Mouse (Mus musculus): ENCODE results near the gene Megf11. TPM values are rescaled to one million over a fixed set of nuclear protein-coding genes. Genes with fewer than 3 reads are reported as not detected.

Megf11 gene
- total RNA-seq, 2 experiments from 2014 or later = 1.2 to 1.6 TPM

DNA sequence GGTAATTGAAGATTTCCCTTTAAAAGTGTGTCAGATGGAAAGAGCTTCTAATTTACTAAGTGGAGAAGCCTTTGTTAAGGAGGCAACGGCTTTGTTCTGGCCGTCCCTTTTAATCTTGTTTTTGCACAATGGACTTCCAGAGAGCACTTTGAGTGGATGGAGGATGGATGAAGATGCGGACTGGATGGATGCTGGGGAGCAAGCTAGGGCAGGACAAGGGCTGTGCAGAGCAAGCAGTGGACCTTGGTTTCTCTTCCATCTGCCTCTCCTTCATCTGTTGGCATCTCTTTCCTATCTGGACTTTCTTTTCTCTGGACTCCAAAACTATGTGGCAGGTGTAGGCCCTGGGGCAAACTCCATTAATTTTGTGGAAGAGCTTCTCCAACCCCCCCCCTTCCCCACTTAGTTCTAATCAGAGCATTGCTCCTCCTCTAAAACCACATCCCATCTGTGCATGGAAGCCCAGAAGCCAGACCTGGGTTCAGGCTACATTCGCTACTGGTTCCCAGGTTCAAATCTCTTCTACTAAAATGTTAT lies 135.4 kb downstream of the Megf11 start:
- DNase-seq = no peak

DNA sequence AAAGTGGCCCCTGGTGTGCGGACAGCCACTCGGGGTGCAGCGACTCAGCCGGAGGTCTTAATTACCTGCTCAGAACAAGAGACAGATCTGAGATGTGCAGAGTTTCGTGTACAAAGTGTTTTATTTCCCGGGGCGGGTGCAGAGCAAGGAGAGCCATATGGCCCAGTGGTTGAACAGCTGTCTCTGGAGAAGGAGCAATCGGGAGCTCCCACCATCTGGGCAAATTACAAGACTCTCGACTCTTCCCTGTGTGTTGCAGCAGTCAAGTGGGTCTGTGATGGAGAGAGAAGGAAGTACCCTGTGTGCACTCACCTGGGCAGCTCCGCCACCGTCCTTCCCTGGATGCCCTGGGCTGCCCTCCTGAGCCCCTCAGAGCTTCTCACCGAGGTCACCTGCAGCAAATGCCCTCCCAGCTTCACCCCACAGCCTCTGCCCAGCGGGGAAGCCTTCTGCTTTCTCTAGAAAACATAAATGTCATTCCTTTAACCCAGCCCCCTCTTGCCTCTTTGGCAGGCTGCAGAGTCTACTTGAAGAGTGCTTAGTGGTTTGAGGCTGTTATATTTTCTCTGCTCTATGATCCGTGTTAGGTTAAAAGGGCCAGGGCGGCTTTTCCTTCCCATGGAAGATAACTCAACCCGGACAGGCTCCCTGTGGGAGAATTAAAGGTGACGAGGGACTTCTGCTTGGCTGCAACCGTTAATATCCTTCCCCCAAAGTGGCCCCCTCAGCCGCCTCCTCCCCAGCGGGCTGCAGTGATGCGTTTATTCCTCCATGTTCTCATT lies 138.0 kb downstream of the Megf11 start:
- no peak for DNase-seq

DNA sequence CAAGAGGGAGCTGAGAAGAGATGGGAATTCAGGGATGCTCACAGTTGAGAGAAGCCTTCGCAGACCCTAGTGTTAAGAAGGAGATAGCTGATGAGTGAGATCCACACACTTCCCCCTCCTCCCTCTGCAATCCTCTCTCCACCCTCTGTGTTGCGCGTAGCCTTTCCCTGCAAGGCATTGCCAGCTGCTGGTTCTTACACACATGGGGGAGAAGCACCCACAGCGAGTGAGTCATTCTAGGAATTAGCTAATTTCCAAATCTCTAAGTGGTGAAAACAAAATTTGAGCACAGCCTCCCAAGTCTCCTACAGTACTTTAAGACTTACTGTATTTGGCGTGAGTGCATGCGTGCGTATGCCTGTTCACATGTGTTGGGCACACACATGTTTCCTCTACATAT lies 142.6 kb downstream of the Megf11 start:
- DNase-seq = no peak

DNA sequence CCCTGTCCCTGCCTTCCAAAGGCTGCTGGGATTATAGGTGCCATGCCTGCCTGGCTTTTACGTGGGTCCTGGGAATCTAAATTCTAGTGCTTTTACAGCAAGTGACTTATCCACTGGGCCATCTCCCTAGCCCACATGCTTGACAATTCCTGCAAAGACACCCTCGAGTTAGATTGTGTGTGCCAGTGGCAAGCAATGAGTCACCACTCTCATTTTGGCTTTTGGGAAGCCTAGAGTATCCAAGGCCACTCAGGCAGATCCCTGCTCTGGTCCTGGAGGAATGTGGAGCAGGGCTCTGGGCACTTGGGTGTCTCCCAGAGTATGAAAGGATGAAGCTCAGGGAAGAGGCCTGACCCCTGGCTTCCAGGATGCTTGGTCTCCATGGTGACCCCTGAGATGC lies 143.2 kb downstream of the Megf11 start:
- no peak for DNase-seq

DNA sequence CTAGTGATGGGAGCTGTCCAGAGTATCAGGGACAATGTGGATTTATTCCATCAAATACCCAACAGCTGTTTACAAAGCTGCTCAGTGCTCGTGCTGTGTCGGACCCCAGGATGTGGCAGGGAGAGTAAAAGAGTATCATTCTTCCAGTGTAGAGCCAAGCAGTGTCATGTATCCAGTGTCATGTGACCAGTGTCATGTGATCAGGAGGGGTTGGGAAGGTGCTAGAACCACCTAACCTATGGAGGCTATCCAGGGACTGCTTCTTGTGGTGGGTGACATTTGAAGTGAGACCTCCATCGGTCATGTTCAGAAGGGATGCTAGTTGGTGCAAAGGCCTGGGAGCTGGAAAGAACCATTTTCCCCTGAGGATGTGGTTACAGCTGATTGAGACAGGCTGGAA lies 146.5 kb downstream of the Megf11 start:
- DNase-seq = peak; percentile 5 to 10

DNA sequence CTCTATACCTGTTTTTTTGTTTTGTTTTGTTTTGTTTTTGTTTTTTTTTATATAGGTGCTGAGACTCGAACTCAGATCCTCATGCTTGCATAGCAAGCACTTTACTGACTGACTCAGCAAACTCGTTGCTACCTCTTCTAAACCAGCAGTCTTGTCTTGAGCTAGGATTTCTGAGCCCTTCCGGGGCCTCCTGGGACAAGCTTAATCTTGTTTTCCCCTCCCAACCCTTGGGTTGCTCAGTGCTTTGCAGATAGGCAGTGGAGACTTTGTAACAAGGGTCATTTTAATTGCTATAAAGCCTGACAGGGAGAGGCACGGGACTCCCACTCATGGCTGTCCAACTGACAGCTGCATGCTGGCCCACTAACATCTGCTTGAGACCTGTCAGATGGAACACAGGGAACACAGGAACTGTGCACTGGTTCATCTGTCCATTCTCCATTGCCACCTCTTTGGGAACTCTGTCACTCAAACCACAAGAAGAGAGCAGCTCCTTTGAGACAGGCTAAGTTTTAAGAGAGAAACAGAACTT lies 147.4 kb downstream of the Megf11 start:
- DNase-seq = peak in 1 of 2 experiments; percentile 5

DNA sequence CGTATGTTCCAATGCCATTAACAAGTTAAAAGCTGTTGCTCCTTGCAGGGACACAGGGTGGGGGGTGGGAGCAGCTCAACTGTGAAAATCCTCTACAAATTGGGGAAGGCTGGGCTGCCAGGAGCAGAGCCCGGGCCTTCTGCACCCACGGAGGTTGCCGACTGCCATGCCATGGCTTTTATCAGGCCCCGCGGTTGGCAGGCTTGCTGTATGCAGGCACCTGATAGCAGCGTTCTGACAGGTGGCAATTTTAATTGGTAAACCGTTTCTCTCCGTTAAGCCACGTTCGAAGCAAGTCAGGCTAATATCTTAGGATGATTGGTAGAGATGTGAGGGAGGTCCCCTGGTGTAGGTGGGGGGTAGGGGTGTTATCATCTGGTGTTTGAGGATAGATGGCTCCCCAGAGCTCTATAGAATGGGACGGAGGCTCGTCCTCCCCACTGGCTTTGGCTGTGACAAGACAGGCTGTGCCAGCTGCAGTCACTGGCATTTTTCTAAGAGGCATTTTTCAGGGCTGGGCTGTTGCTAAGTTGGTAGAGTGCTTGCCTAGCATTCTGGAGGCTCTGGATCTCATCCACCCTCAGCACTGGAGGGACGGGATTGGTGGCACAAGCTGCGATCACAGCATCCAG lies 148.2 kb downstream of the Megf11 start:
- peak; percentile 6 to 11 for DNase-seq

DNA sequence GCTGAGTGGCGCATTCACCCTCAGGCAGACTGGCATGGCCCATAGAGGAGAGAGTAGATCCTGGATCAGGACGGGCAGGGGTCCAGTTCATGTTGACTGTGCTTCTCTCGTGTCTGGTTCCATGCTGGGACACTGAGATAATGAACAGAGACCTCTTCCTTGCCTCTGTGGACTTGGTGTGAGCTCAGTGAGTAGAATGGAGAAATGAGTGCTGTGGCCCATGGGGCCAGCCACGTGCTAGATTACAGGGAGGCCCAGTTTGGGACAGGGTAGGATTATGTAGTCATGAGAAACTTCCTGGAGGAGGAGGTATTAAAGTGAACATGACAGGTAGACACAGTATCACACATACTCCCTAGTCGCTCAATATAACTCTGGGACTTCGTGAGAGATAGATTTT lies 148.9 kb downstream of the Megf11 start:
- DNase-seq = no peak

DNA sequence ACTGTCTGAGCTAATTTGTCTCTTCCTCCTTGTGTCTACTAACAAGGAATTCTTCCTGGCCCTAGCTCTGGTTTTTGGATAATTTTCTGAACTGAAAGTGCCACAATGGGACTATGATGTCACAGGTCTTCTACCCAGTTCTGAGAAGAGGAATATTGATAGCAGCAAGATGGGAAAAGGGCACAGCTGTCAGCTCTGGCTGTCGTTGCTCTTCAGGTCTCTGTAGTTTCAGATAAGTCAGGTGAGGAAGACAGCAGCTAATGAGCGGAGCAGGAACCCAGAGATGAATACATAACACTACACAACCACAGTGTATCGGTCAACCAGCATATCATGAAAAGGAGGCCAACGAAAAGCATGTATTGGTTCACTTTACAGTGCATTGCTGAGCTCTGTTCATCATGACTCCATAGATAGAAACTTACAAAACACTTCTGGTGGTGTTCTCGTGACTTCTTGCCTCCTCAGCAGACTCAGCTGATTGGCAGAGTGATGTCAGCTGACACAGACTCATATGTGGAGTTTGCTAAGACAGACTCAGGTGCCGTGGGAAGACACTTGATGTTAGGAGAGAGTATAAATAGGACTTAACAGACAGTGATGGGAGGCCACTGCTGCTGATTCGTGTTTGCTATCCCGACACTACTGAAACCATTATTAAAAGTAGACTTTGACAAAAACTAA lies 149.6 kb downstream of the Megf11 start:
- no peak for DNase-seq

DNA sequence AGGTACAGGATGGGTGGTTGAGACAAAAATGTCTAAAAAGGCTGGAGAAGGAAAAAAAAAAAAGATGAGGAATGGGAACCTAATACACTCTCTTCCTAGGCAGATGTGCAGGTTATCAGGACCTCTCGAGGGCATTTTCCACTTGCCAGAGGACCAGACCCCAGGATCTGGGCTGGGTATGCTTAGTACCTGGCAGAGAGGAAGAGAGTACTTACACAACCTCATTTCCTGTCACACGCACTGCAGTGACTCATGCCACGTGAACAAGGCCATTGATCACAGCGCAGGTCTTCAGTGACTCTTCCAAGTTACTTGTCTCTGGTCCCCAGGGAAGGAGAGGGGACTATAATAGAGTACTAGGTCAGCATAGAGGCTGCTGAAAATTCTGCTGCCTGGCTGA lies 152.4 kb downstream of the Megf11 start:
- no peak for DNase-seq

DNA sequence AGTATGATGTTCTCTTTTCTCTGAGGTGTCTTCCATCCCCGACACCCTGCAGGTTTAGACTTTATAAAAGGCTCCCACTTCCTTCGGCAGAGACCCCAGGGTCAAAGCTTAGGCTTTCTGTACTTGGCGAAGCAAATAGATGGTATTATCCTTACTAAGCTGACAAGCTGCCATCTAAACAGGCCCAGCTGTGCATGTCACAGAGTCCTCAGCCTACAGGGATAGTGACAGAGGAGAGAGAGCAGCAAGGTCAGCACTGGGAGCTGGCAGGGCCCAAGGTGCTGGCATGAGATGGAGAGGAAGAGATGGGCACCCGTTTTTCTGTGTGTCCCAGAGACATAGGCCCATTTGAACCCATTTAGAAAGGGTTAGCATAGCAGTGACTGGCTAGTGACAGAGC lies 156.8 kb downstream of the Megf11 start:
- no peak for DNase-seq

DNA sequence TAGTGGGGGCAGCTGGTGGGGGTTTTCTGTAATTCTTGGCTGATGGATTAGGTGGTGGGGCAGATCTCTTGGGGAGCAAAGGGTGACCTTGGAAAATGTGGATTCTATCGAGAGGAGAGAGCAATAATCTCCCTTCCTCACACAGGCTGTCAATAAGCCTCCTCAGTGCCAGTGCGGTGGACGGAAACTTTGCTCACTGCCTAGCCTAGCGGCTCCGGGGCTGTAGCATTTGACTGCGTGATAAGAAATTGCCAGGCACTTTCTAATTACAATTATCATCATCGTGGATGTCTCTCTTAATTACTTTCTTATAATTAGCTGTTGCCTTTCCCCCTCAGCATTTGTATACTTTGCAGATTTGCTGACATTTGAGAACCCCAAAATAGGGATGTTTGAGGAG lies 157.7 kb downstream of the Megf11 start:
- DNase-seq = no peak

DNA sequence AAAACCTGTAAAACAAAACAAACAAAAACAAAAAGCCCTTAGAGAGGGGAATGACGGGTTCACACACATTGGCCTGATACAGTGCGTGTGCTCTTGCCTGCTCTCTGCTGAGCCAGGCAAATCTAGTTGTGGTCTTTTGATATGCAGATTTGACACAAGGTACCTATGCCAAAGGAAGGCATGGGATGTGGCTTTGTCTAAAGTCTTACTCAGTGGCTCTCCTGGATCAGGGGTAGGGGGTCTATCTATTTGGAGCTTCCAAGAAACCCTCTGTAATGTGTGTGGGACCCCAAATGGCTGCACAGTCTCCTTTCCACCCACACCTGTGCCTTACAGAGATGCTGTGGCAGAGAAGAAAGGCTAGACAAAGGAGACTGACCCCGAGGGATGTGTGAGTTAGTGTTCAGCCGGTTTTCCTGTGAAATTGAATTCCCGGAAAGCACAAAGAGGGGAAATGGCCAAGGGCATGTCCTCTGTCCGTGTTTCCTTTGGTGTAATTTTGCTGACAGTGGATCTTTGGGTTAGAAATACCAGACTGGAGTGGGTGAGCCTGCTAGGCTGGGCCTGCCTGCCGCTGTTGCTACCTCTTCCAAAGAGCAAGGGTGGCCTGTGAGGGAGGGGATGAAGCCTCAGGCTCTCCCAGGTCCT lies 161.0 kb downstream of the Megf11 start:
- DNase-seq = peak in 1 of 2 experiments; percentile 15

DNA sequence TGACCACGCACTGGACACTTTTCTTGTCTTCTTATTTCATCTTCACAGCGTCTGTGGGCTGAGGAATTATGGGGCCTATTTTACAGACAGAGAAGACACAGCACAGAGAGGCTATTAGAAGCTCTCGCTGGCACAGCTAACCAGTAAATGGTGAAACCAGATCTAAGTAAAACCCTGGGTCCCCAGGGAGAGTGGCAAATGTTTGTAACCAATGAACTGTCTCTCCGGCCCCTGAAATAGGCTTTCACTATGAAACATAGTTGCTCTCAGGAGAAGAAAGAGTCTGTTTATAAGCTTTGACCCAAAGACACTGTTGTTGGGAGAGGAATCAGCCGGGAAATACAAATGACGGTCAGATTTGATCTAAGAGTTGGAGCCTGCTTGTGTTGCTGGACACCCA lies 162.9 kb downstream of the Megf11 start:
- no peak for DNase-seq

DNA sequence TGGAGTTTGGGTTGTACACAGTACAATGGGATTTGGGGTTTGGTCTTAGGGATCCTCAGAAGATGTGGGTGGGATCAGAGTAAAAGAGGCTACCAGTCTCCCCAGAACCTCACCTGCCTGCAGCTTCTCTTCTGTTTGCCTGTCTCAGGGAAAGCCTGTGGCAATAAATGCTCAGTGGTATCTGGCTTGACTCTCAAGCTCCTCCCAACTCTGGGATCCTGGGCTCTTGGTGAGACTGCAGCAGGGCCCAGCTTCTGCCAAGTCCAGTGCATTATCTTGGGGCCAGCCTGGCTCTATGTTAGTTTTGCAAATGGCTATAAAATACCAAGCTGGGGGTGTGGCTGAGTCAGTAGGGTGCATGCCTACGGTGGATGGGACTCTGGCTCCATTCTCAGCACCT lies 165.9 kb downstream of the Megf11 start:
- no peak for DNase-seq

DNA sequence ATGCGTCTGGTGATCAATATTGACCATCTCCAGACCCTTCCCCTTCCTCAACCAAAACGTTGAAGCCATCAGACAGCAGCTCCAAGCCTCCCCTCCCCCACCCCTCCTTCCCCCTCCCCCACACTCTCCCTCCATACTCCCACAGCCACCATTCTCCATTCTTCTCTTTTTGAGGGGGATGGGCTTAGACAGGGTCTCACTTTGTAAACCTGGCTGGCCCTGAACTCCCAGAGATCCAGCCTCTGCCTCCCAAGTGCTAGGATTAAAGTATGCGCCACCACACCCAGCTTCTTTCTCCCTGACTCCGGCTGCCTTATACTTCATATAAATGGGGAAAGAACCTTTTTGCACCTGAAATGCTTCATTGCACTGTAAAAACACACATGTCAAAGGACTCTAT lies 166.6 kb downstream of the Megf11 start:
- no peak for DNase-seq

DNA sequence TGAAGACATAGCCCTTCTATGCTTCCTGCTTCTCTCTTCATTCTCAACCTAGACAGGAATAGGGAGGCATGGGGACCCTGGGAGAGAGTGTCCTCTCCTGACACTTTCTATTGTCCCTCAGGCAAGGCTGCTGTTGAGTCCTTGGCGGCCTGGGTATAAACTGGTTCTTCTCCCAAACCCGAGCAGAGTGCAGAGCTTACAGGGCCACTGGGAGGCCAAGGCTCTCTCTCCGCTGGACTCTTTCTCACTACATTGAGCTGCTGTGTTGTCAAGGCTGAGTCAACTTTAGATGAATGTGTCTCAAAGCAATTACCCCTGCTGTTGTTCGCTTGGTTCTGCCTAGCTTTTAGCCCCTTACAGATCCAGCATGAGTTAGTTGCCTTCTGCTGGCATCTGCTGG lies 168.0 kb downstream of the Megf11 start:
- DNase-seq = no peak

DNA sequence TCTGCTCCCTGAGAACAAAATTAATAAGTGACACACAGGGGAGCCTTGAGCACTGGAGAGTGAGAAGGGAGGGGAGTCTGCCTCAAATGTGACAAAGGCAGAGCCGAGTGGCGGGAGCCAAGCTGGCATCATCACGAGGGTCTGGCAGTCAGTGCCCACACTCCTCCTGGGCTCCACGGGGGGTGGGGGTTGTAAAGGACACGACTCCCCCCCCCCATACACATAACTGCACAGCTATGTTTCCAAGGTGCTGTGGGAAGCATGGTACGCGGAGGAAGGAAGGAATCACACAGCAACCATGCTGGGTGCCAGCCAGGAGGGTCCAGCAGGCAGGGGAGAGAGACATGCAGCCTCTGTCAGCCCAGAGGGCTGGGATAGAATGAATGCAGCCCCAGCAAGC lies 170.2 kb downstream of the Megf11 start:
- no peak for DNase-seq

DNA sequence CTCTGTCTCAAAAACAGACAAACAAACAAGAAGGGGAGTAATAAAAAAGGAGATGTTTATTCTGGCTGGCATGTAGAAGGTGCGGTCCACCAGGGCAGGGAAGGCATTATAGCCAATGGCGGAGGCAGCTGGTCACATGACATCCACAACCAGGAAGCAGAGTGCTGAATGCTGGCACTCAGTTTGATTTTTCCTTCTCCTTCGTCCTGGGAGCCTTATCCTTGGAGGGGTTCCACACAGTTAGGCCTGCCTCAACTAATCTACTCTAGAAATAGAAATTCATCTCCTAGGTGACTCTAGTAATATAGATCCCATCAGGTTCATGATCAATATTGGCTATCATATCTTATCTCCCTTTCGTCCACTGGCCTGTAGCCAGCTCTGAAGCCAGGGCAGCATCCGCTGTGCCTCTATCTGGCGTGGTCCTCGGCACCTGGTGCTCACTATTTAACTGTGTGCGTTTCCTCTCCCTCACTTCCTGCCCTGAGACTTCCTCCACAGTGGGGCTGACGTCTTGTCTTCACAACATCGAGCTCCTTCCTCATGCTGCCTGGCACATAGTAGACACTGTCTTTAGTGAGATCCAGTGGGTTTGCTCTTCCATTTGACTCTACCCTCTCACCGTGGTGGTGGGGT lies 171.8 kb downstream of the Megf11 start:
- no peak for DNase-seq

DNA sequence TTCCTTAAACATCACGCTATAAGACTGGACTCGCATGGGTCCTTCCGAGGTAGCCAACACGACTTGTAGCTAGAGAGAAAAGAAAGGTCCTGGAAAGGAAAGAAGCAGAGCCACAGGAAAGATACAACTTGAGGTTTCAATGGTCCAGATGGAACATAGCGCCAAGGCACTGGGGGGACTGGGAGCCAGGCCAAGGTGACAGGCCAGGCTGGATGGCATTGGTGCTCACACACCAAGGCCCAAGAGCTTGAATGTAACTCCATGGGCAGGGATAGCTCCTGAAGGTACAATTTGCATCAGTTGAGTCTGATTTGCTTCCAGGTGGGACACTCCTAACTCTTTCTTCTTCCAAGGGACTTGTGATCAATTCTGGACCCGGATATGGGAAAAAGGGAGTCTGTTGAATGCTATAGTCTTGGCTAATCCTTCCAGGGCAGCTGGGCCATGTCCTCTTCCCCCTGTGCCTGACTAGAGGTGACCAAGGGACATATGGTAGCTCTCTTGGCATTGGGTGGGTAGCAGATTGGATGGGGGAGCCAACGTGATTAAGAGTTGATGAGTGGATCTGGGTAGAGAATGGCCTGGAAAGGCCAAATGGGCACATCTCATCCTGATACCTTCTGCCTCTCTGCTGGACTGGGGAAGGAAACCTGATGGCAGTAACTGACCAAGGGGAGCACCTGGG lies 172.6 kb downstream of the Megf11 start:
- DNase-seq = no peak

DNA sequence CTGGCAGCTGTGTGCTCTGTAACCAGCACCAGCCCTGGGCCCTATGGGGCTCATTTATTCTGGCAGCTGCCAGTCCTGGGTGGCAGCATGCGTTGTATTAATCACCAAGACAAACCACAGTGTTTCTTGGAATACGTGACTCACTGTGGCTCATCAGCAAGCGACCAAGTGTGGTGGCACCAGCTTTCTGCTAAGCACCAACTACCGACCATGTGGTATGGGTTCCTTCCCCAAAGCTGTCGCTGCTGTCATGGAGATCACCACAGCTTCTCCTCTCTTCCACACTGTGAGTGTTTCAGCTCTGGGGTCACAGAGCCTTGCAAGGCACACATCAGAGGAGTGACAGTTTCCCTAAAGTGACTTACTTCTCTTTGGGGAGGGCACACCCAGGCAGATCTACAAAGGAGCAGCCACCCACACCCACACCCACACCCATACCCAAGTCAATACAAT lies 178.9 kb downstream of the Megf11 start:
- no peak for DNase-seq
